Mouse (Mus musculus): Measurements from ENCODE around the gene Tm9sf1. TPM values are rescaled to one million over a fixed set of nuclear protein-coding genes. Genes with fewer than 3 reads are reported as not detected.

Gene Tm9sf1
- total RNA-seq, 2 experiments from 2014 or later: 69.7 to 75.9 TPM

- DNase-seq: peak; percentile 95
Observed at GRCm38 (mm10) chr14:55590748-55591330, 52.8 kb downstream of the Tm9sf1 start, which contains the start of gene Psme2. Gene Psme2, minus strand, starts transcription at chr14:55591113.

DNA sequence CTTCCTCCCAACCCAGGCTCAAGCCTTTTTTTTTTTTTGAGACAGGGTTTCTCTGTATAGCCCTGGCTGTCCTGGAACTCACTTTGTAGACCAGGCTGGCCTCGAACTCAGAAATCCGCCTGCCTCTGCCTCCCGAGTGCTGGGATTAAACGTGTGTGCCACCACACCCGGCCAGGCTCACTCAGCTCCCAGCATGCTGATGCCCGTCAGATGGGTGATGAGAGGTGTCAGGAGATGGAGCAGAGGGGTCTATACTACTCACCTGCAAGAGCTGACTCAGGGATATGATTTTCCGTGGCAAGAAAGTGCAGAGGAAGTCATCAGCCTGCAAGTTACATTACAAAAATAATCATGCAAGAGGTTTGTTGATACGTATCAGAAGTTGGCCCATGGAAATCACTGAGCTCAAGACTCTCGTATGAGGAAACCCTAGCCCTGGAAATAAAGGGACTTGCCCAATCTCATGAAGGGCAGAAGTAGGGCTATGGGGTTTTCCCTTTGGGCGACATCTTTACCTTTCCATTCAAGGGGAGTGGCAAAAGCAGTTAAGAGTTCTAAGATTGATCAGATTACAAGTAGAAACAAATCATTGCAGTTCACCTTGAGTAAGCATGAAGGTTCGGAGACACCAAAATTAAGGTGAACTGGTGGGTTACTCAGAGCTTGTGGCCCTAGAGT lies 53.7 kb downstream of the Tm9sf1 start:
- no peak for DNase-seq

DNA sequence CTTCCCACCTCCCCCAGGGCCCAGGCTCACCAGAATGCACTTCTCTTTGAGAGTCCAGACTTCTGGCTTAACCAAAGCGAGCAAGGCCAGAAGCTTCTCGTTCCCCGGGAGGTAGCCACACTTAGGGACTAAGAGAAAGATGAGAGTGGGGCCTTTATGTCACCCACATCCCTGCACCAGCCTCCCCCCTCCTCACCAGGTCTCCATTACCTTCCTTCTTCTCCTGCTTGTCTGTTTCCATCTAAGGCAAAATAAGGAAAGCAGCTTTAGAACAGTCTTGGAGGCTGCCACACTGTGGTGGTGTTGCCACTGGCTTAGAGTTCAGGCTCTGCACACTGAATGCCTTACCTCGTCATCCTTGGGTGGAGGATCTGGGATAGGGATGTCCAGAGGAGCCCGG lies 54.3 kb downstream of the Tm9sf1 start:
- DNase-seq: no peak

DNA sequence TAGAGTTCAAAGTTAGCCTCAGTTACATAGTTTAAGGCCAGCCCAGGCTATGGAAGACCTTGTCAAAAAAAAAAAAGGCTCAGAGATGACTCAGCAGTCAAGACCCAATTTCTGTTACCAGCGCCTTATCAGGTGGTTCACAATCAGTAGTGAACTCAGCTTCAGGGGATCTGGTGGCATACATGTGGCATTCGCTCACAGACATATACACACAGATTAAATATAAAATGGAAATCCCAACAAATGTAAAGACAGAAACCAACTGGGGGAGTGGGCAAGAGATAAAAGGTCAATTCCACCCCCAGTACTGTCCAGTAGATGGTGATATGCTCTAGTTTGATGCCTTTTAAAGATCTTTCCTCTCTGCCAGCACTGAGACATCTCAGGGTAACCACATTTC lies 57.5 kb downstream of the Tm9sf1 start:
- DNase-seq: no peak

Other genes starting within 250 kb of the Tm9sf1 start
- 100 to 1,000 TPM; 153 to 177 TPM for gene Dhrs4, start 165.0 kb downstream of the Tm9sf1 start, total RNA-seq (2021)
- gene Carmil3, start 153.2 kb downstream of the Tm9sf1 start, total RNA-seq (2021): 1 to 10 TPM; 5.3 to 8.5 TPM
- gene Cpne6, start 133.4 kb downstream of the Tm9sf1 start, total RNA-seq (2021): under 1 TPM; 0.09 to 0.61 TPM
- gene Nrl, start 118.8 kb downstream of the Tm9sf1 start, total RNA-seq (2021): not detected
- 10 to 100 TPM; 45.2 to 51.4 TPM for gene Pck2, start 103.5 kb downstream of the Tm9sf1 start, total RNA-seq (2021)
- 10 to 100 TPM; 85.2 to 89.5 TPM for gene Dcaf11, start 83.8 kb downstream of the Tm9sf1 start, total RNA-seq (2021)
- under 1 TPM in 1 of 2 experiments, not detected in 1; 0.66 TPM for gene A730061H03Rik, start 83.4 kb downstream of the Tm9sf1 start, total RNA-seq (2021)
- 10 to 100 TPM; 11.0 to 38.6 TPM for gene Fitm1, start 68.2 kb downstream of the Tm9sf1 start, total RNA-seq (2021)
- gene Psme1, start 65.7 kb downstream of the Tm9sf1 start, total RNA-seq (2021): 100 to 1,000 TPM; 293 to 337 TPM
- 10 to 100 TPM; 43.9 to 57.2 TPM for gene Emc9, start 58.5 kb downstream of the Tm9sf1 start, total RNA-seq (2021)
- gene Psme2, start 52.7 kb downstream of the Tm9sf1 start, total RNA-seq (2021): 100 to 1,000 TPM; 349 to 362 TPM
- 10 to 100 TPM; 26.7 to 36.2 TPM for gene Rnf31, start 52.1 kb downstream of the Tm9sf1 start, total RNA-seq (2021)
- gene Irf9, start 40.2 kb downstream of the Tm9sf1 start, total RNA-seq (2021): 10 to 100 TPM in 1 of 2 experiments, 1 to 10 TPM in 1; 9.7 to 13.3 TPM
- gene Rec8, start 25.8 kb downstream of the Tm9sf1 start, total RNA-seq (2021): 1 to 10 TPM; 2.0 to 2.9 TPM
- gene Ipo4, start 7.8 kb downstream of the Tm9sf1 start, total RNA-seq (2021): 10 to 100 TPM; 72.1 to 82.4 TPM
- 1 to 10 TPM; 1.1 to 3.8 TPM for gene Gm49378, start 5.9 kb downstream of the Tm9sf1 start, total RNA-seq (2021)
- gene Tssk4, start 6.4 kb upstream of the Tm9sf1 start, total RNA-seq (2021): 1 to 10 TPM in 1 of 2 experiments, under 1 TPM in 1; 0.93 to 3.0 TPM
- 10 to 100 TPM; 42.4 to 51.7 TPM for gene Mdp1, start 16.7 kb upstream of the Tm9sf1 start, total RNA-seq (2021)
- 10 to 100 TPM; 21.2 to 26.8 TPM for gene Gmpr2, start 28.1 kb upstream of the Tm9sf1 start, total RNA-seq (2021)
- gene Nedd8, start 28.3 kb upstream of the Tm9sf1 start, total RNA-seq (2021): 100 to 1,000 TPM; 280 to 307 TPM
- gene Tinf2, start 38.0 kb upstream of the Tm9sf1 start, total RNA-seq (2021): 10 to 100 TPM; 19.5 to 23.1 TPM
- 1 to 10 TPM; 1.3 to 2.0 TPM for gene Tgm1, start 70.1 kb upstream of the Tm9sf1 start, total RNA-seq (2021)
- gene Rabggta, start 78.5 kb upstream of the Tm9sf1 start, total RNA-seq (2021): 10 to 100 TPM; 16.8 to 21.5 TPM
- 10 to 100 TPM; 77.4 to 82.0 TPM for gene Dhrs1, start 101.9 kb upstream of the Tm9sf1 start, total RNA-seq (2021)
- gene Nop9, start 101.9 kb upstream of the Tm9sf1 start, total RNA-seq (2021): 10 to 100 TPM; 17.1 to 18.9 TPM
- 10 to 100 TPM; 14.2 to 23.3 TPM for gene Cideb, start 114.7 kb upstream of the Tm9sf1 start, total RNA-seq (2021)
- gene Ltb4r2, start 117.6 kb upstream of the Tm9sf1 start, total RNA-seq (2021): under 1 TPM; 0.12 to 0.54 TPM
- 1 to 10 TPM; 1.4 to 1.6 TPM for gene Ltb4r1, start 122.2 kb upstream of the Tm9sf1 start, total RNA-seq (2021)
- 10 to 100 TPM; 10.3 to 12.6 TPM for gene Adcy4, start 140.3 kb upstream of the Tm9sf1 start, total RNA-seq (2021)
- 1 to 10 TPM; 8.3 to 9.1 TPM for gene Ripk3, start 145.1 kb upstream of the Tm9sf1 start, total RNA-seq (2021)
- 10 to 100 TPM; 23.5 to 28.2 TPM for gene Nfatc4, start 179.3 kb upstream of the Tm9sf1 start, total RNA-seq (2021)
- 10 to 100 TPM; 20.7 to 24.4 TPM for gene Nynrin, start 210.2 kb upstream of the Tm9sf1 start, total RNA-seq (2021)
- gene Cbln3, start 240.6 kb upstream of the Tm9sf1 start, total RNA-seq (2021): under 1 TPM; 0.15 to 0.48 TPM
- 10 to 100 TPM; 17.1 to 23.8 TPM for gene Khnyn, start 241.1 kb upstream of the Tm9sf1 start, total RNA-seq (2021)